Mouse (Mus musculus) hindbrain, embryonic 10.5 days (tissue): ENCODE data around the gene Olfr99. TPM values are rescaled to one million over a fixed set of nuclear protein-coding genes. Genes with fewer than 3 reads are reported as not detected.

Experiments used
- DNase-seq: peaks from one replicate; pipeline ENCODE4 v3.0.0-alpha.2; 2017; ENCODE audit warnings: low spot score
- H3K27ac ChIP-seq: fragments of 300-500 bp; sonication (generic); 2 replicates; pipeline ENCODE4 v1.5.1; 2016; ENCODE audit warnings: mild to moderate bottlenecking, moderate library complexity
- H3K27me3 ChIP-seq: fragments of 300-500 bp; sonication (generic); 2 replicates; pipeline ENCODE4 v1.6.1; 2016; ENCODE audit warnings: mild to moderate bottlenecking; ENCODE audit not compliant: poor library complexity, insufficient read depth, severe bottlenecking
- H3K36me3 ChIP-seq: fragments of 300-500 bp; sonication (generic); 2 replicates; pipeline ENCODE4 v1.6.1; 2016; ENCODE audit warnings: mild to moderate bottlenecking, moderate library complexity
- H3K4me1 ChIP-seq: fragments of 300-500 bp; sonication (generic); replicated peaks from 2 replicates; pipeline ENCODE4 v1.6.1; 2016; ENCODE audit warnings: mild to moderate bottlenecking
- H3K4me3 ChIP-seq: fragments of 300-500 bp; sonication (generic); 2 replicates; pipeline ENCODE4 v1.5.1; 2016; ENCODE audit warnings: mild to moderate bottlenecking, moderate library complexity
- H3K9me3 ChIP-seq: fragments of 300-500 bp; sonication (generic); 2 replicates; pipeline ENCODE4 v1.6.1; 2016; ENCODE audit warnings: mild to moderate bottlenecking, moderate library complexity
- WGBS: fragments of 180-500 bp; shearing (Covaris S2); methylation state at CpG from one replicate; pipeline ENCODE4 v1.1.7; 2016; 5-methylcytosine and 5-hydroxymethylcytosine counted together
- polyA plus RNA-seq: library from polyadenylated mRNA; unstranded; fragments of >200 nt; fragmentation: Nextera tagmentation; extraction: Ambion mirVana; gene quantifications from 2 replicates; pipeline ENCODE4 v1.2.1, GENCODE M21; 2016

Gene Olfr99
- not detected in 2 replicates for polyA plus RNA-seq

GRCm38 (mm10) chr17:37283360-37283759 lies at the start of gene Olfr99:
Gene Olfr99 (minus strand): TSS chr17:37283460.
- Histone ChIP-seq H3K27ac (no peak within 1 kb of the TSS), H3K4me1 (no peaks in the 10 kb centered on the region), H3K9me3 (no peaks in the 10 kb centered on the region), H3K36me3 (no peaks in the 10 kb centered on the region), H3K4me3 (no peak within 1 kb of the TSS), H3K27me3 (no peaks in the 10 kb centered on the region)
- WGBS, result 79% methylated on average over 1 of the region's 1 CpGs
- no peak for DNase-seq

- no peaks in the 10 kb centered on the region for H3K36me3 ChIP-seq
- H3K9me3 ChIP-seq, result no peaks in the 10 kb centered on the region
- no peak within 1 kb of the TSS for H3K27ac ChIP-seq
- no peaks in the 10 kb centered on the region for H3K4me1 ChIP-seq
- no peak for DNase-seq
- H3K27me3 ChIP-seq, result no peaks in the 10 kb centered on the region
- no peak within 1 kb of the TSS for H3K4me3 ChIP-seq
These were observed 33.7 kb upstream of the Olfr99 start, which contains the start of gene Olfr102 for GRCm38 (mm10) chr17:37316954-37317353. Gene Olfr102 (minus strand): TSS chr17:37317054.

- Histone ChIP-seq H3K4me1 (no peaks in the 10 kb centered on the region), H3K4me3 (no peak overlapping the region), H3K27me3 (no peaks in the 10 kb centered on the region), H3K27ac (no peak overlapping the region), H3K36me3 (no peaks in the 10 kb centered on the region), H3K9me3 (no peaks in the 10 kb centered on the region)
- DNase-seq, result no peak
- WGBS, result 55% methylated on average over 2 of the region's 2 CpGs
These were observed 27.0 kb upstream of the Olfr99 start for GRCm38 (mm10) chr17:37310146-37310699.

- H3K9me3 ChIP-seq, result no peaks in the 10 kb centered on the region
- DNase-seq, result no peak
- H3K4me3 ChIP-seq, result no peak overlapping the region
- H3K36me3 ChIP-seq, result no peaks in the 10 kb centered on the region
- no peaks in the 10 kb centered on the region for H3K27me3 ChIP-seq
- WGBS, result 42% methylated on average over 4 of the region's 4 CpGs
- H3K4me1 ChIP-seq, result no peaks in the 10 kb centered on the region
- no peak overlapping the region for H3K27ac ChIP-seq
These were observed 25.2 kb upstream of the Olfr99 start for GRCm38 (mm10) chr17:37308483-37308882.

GRCm38 (mm10) chr17:37304213-37304612 lies 21.0 kb upstream of the Olfr99 start, which contains the start of gene Olfr101:
Gene Olfr101 (minus strand): TSS chr17:37304313.
- Histone ChIP-seq H3K27ac (no peak within 1 kb of the TSS), H3K27me3 (no peaks in the 10 kb centered on the region), H3K36me3 (no peaks in the 10 kb centered on the region), H3K4me3 (no peak within 1 kb of the TSS), H3K4me1 (no peaks in the 10 kb centered on the region), H3K9me3 (no peaks in the 10 kb centered on the region)
- DNase-seq, result no peak
- whole genome bisulfite sequencing, result 88% methylated on average over 4 of the region's 4 CpGs

- Histone ChIP-seq H3K9me3 (no peaks in the 10 kb centered on the region), H3K27ac (no peak overlapping the region), H3K27me3 (no peaks in the 10 kb centered on the region), H3K4me3 (no peak overlapping the region), H3K36me3 (no peaks in the 10 kb centered on the region), H3K4me1 (no peaks in the 10 kb centered on the region)
- DNase-seq, result no peak
- 90% methylated on average over 1 of the region's 1 CpGs for WGBS
These were observed 2.9 kb downstream of the Olfr99 start for GRCm38 (mm10) chr17:37280331-37280730.

- no peak overlapping the region for H3K4me3 ChIP-seq
- H3K27ac ChIP-seq, result no peak overlapping the region
- H3K36me3 ChIP-seq, result no peaks in the 10 kb centered on the region
- H3K9me3 ChIP-seq, result 0 out of 2 replicates have a peak, but pooled peaks cover 3% of the 10 kb centered on the region
- H3K4me1 ChIP-seq, result no peaks in the 10 kb centered on the region
- no peak for DNase-seq
- H3K27me3 ChIP-seq, result no peaks in the 10 kb centered on the region
These were observed 6.7 kb downstream of the Olfr99 start for GRCm38 (mm10) chr17:37276573-37276972.

GRCm38 (mm10) chr17:37275626-37276248 lies 7.5 kb downstream of the Olfr99 start:
- 0 out of 2 replicates have a peak, but pooled peaks cover 7% of the 10 kb centered on the region for H3K9me3 ChIP-seq

GRCm38 (mm10) chr17:37270702-37271092 lies 12.6 kb downstream of the Olfr99 start:
- Histone ChIP-seq H3K4me1 (peaks cover 4% of the 10 kb centered on the region; the same call in 1 of the 2 replicates), H3K27ac (no peak overlapping the region), H3K9me3 (0 out of 2 replicates have a peak, but pooled peaks cover 7% of the 10 kb centered on the region), H3K4me3 (peak overlapping the region; percentile 59), H3K36me3 (no peaks in the 10 kb centered on the region), H3K27me3 (peaks cover 6% of the 10 kb centered on the region)
- 61% methylated on average over 8 of the region's 8 CpGs for WGBS
- DNase-seq, result no peak

More at GRCm38 (mm10) chr17:37275626-37276248, 7.5 kb downstream of the Olfr99 start:
- no peak overlapping the region for H3K27ac ChIP-seq
- H3K36me3 ChIP-seq, result no peaks in the 10 kb centered on the region
- H3K4me1 ChIP-seq, result no peaks in the 10 kb centered on the region
- peaks cover 4% of the 10 kb centered on the region for H3K27me3 ChIP-seq
- WGBS, result 90% methylated on average over 2 of the region's 2 CpGs
- DNase-seq, result no peak
- no peak overlapping the region for H3K4me3 ChIP-seq

- peak; percentile 86 for DNase-seq
- 5% methylated on average over 26 of the region's 26 CpGs for WGBS
- no peak within 1 kb of the TSS for H3K27ac ChIP-seq
These were observed 13.1 kb downstream of the Olfr99 start, which contains the start of gene H2-M3 for GRCm38 (mm10) chr17:37270058-37270701. Gene H2-M3 (plus strand): TSS chr17:37270220.

GRCm38 (mm10) chr17:37263626-37264025 lies 19.6 kb downstream of the Olfr99 start, which contains the start of gene Olfr98:
Gene Olfr98 (minus strand): TSS chr17:37263749.
- 82% methylated on average over 1 of the region's 1 CpGs for WGBS
- no peak within 1 kb of the TSS for H3K27ac ChIP-seq
- H3K4me3 ChIP-seq, result no peak within 1 kb of the TSS

More at GRCm38 (mm10) chr17:37270058-37270701, 13.1 kb downstream of the Olfr99 start, which contains the start of gene H2-M3:
- Histone ChIP-seq H3K4me3 (peak within 1 kb of the TSS; percentile 59), H3K9me3 (0 out of 2 replicates have a peak, but pooled peaks cover 7% of the 10 kb centered on the region), H3K36me3 (no peaks in the 10 kb centered on the region), H3K27me3 (peaks cover 6% of the 10 kb centered on the region), H3K4me1 (peaks cover 4% of the 10 kb centered on the region; the same call in 1 of the 2 replicates)

GRCm38 (mm10) chr17:37250544-37250943 lies 32.7 kb downstream of the Olfr99 start:
- no peaks in the 10 kb centered on the region for H3K9me3 ChIP-seq
- H3K4me1 ChIP-seq, result no peaks in the 10 kb centered on the region
- no peaks in the 10 kb centered on the region for H3K27me3 ChIP-seq
- no peak for DNase-seq
- 10% methylated on average over 1 of the region's 1 CpGs for WGBS
- no peak overlapping the region for H3K27ac ChIP-seq
- H3K4me3 ChIP-seq, result no peak overlapping the region
- no peaks in the 10 kb centered on the region for H3K36me3 ChIP-seq

More at GRCm38 (mm10) chr17:37263626-37264025, 19.6 kb downstream of the Olfr99 start, which contains the start of gene Olfr98:
- Histone ChIP-seq H3K36me3 (no peaks in the 10 kb centered on the region), H3K9me3 (no peaks in the 10 kb centered on the region), H3K4me1 (no peaks in the 10 kb centered on the region), H3K27me3 (no peaks in the 10 kb centered on the region)
- no peak for DNase-seq

GRCm38 (mm10) chr17:37249460-37249859 lies 33.8 kb downstream of the Olfr99 start:
- Histone ChIP-seq H3K4me3 (no peak overlapping the region), H3K9me3 (no peaks in the 10 kb centered on the region), H3K27ac (no peak overlapping the region), H3K27me3 (no peaks in the 10 kb centered on the region), H3K36me3 (no peaks in the 10 kb centered on the region), H3K4me1 (no peaks in the 10 kb centered on the region)
- DNase-seq, result no peak
